Mouse (Mus musculus): Measurements from ENCODE around the gene Arsj.

Arsj gene

GRCm38 (mm10) chr3:126363568-126364505 is at the start of gene Arsj:
TSS of gene Arsj (plus strand) at chr3:126363684.
- DNase-seq: peak; percentile 50

GRCm38 (mm10) chr3:126324872-126325498 is 38.5 kb upstream of the Arsj start:
- DNase-seq: no peak

GRCm38 (mm10) chr3:126325891-126326627 is 37.4 kb upstream of the Arsj start:
- peak; percentile 23 for DNase-seq

GRCm38 (mm10) chr3:126326628-126327325 is 36.7 kb upstream of the Arsj start:
- no peak for DNase-seq

- DNase-seq: peak; percentile 2
These were observed 28.2 kb upstream of the Arsj start for GRCm38 (mm10) chr3:126335329-126335728.

- no peak for DNase-seq
These were observed 18.7 kb upstream of the Arsj start for GRCm38 (mm10) chr3:126344745-126345144.

GRCm38 (mm10) chr3:126359760-126360159 is 3.7 kb upstream of the Arsj start:
- no peak for DNase-seq

- DNase-seq: no peak
These were observed 1.1 kb upstream of the Arsj start for GRCm38 (mm10) chr3:126362392-126362791.

GRCm38 (mm10) chr3:126362931-126363525 is 456 bp upstream of the Arsj start:
- no peak for DNase-seq

- DNase-seq: no peak
These were observed 1.1 kb downstream of the Arsj start for GRCm38 (mm10) chr3:126364555-126364954.

- peak; percentile 13 for DNase-seq
These were observed 7.1 kb downstream of the Arsj start for GRCm38 (mm10) chr3:126370571-126370970.

GRCm38 (mm10) chr3:126372815-126373545 is 9.5 kb downstream of the Arsj start:
- no peak for DNase-seq

GRCm38 (mm10) chr3:126373721-126374120 is 10.2 kb downstream of the Arsj start:
- DNase-seq: no peak

- no peak for DNase-seq
These were observed 15.8 kb downstream of the Arsj start for GRCm38 (mm10) chr3:126379252-126379651.

- DNase-seq: no peak
These were observed 16.2 kb downstream of the Arsj start for GRCm38 (mm10) chr3:126379702-126380101.

GRCm38 (mm10) chr3:126383276-126383675 is 19.8 kb downstream of the Arsj start:
- peak; percentile 15 for DNase-seq

GRCm38 (mm10) chr3:126384657-126385438 is 21.4 kb downstream of the Arsj start:
- DNase-seq: no peak

GRCm38 (mm10) chr3:126397451-126397850 is 34.0 kb downstream of the Arsj start:
- no peak for DNase-seq

- DNase-seq: no peak
These were observed 34.6 kb downstream of the Arsj start for GRCm38 (mm10) chr3:126397985-126398630.

GRCm38 (mm10) chr3:126400726-126401125 is 37.2 kb downstream of the Arsj start:
- no peak for DNase-seq
